Mouse (Mus musculus): ENCODE results near the gene Kif7. TPM values are rescaled to one million over a fixed set of nuclear protein-coding genes. Genes with fewer than 3 reads are reported as not detected.

The Kif7 gene
- total and polyA plus RNA-seq, 3 experiments: 4.7 to 7.4 (median 7.1) TPM

GRCm38 (mm10) chr7:79744585-79744984 lies 29.1 kb upstream of the Kif7 start:
- no peaks in the 10 kb centered on the region for H3K9me3 ChIP-seq (replicated peaks; ENCODE audit: low read length)
- H3K4me3 ChIP-seq (replicated peaks in 1 of 3; ENCODE audit: low read depth in 2 of 3, low read length in 2 of 3, poor library complexity in 1 of 3): no peak overlapping the region
- dilution Hi-C loops (cut with MboI; ENCODE audit: extremely low pct_ligation_motif_present, extremely low pct_unique_long_range_greater_than_20kb, low sequenced_read_pairs) (no loop called here), in situ Hi-C loops (cut with MboI; ENCODE audit: low pct_ligation_motif_present, low pct_unique_long_range_greater_than_20kb, low sequenced_read_pairs) (no loop called here)
- H3K9ac ChIP-seq (ENCODE audit: insufficient read depth, low read depth): no peak overlapping the region
- DNase-seq (ENCODE audit: extremely low read depth): no peak
- no peaks in the 10 kb centered on the region for H3K79me2 ChIP-seq (replicated peaks; ENCODE audit: control insufficient read depth, extremely low read depth, insufficient read depth, poor library complexity, severe bottlenecking)
- H3K27ac ChIP-seq (ENCODE audit: insufficient read depth, low read depth): no peak overlapping the region
- H3K4me2 ChIP-seq (ENCODE audit: insufficient read depth, low read depth, poor library complexity, severe bottlenecking): no peak overlapping the region
- H3K27me3 ChIP-seq (replicated peaks): no peaks in the 10 kb centered on the region
- H3K36me3 ChIP-seq (replicated peaks in 1 of 2; ENCODE audit: control insufficient read depth in 1 of 2, insufficient read depth in 1 of 2, low read length in 1 of 2): peaks cover 2 to 5% of the 10 kb centered on the region in 2 experiments
- peaks cover 0 to 5% of the 10 kb centered on the region in 2 experiments; a peak in 2 of 4 replicates for H3K4me1 ChIP-seq (ENCODE audit: control insufficient read depth in 1 of 2, insufficient read depth in 2 of 2)
- TF ChIP-seq CHD2 (IDR thresholded peaks at IDR 0.05; ENCODE audit: low read length) (no peak), CHD1 (IDR thresholded peaks at IDR 0.05; ENCODE audit: low read depth, low read length) (no peak), JUND (conservative IDR thresholded peaks at IDR 0.05; ENCODE audit: low read depth, low read length) (no peak), MAZ (IDR thresholded peaks at IDR 0.05; ENCODE audit: low read depth, low read length) (no peak), ZKSCAN1 (IDR thresholded peaks at IDR 0.05; ENCODE audit: borderline replicate concordance, low read depth, low read length) (no peak), PAX5 (IDR thresholded peaks at IDR 0.05; ENCODE audit: low read length) (no peak), TBP (conservative IDR thresholded peaks at IDR 0.05; ENCODE audit: low read depth, low read length) (no peak), MAX (IDR thresholded peaks at IDR 0.05; ENCODE audit: low read length) (no peak), RAD21 (IDR thresholded peaks at IDR 0.05; ENCODE audit: low read depth, low read length) (no peak), USF2 (conservative IDR thresholded peaks at IDR 0.05; ENCODE audit: low read depth, low read length) (no peak)

- dilution Hi-C loops (cut with MboI; ENCODE audit: extremely low pct_ligation_motif_present, extremely low pct_unique_long_range_greater_than_20kb, low sequenced_read_pairs) (no loop called here), in situ Hi-C loops (cut with MboI; ENCODE audit: low pct_ligation_motif_present, low pct_unique_long_range_greater_than_20kb, low sequenced_read_pairs) (no loop called here)
- Histone ChIP-seq H3K36me3 (replicated peaks in 1 of 2; ENCODE audit: control insufficient read depth in 1 of 2, insufficient read depth in 1 of 2, low read length in 1 of 2) (peaks cover 5 to 9% of the 10 kb centered on the region in 2 experiments), H3K4me3 (replicated peaks in 1 of 3; ENCODE audit: low read depth in 2 of 3, low read length in 2 of 3, poor library complexity in 1 of 3) (no peak overlapping the region), H3K4me1 (ENCODE audit: control insufficient read depth in 1 of 2, insufficient read depth in 2 of 2) (peaks cover 0 to 5% of the 10 kb centered on the region in 2 experiments; a peak in 2 of 4 replicates), H3K9me3 (replicated peaks; ENCODE audit: low read length) (no peaks in the 10 kb centered on the region), H3K4me2 (ENCODE audit: insufficient read depth, low read depth, poor library complexity, severe bottlenecking) (no peak overlapping the region), H3K27ac (ENCODE audit: insufficient read depth, low read depth) (no peak overlapping the region), H3K9ac (ENCODE audit: insufficient read depth, low read depth) (no peak overlapping the region), H3K27me3 (replicated peaks) (no peaks in the 10 kb centered on the region), H3K79me2 (replicated peaks; ENCODE audit: control insufficient read depth, extremely low read depth, insufficient read depth, poor library complexity, severe bottlenecking) (no peaks in the 10 kb centered on the region)
- TF ChIP-seq MEF2A (IDR thresholded peaks at IDR 0.05; ENCODE audit: borderline replicate concordance, low read depth, low read length): no peak
- no peak for TF ChIP-seq MAZ (IDR thresholded peaks at IDR 0.05; ENCODE audit: low read depth, low read length)
- no peak for TF ChIP-seq ZNF384 (IDR thresholded peaks at IDR 0.05; ENCODE audit: low read depth, low read length)
- TF ChIP-seq USF2 (conservative IDR thresholded peaks at IDR 0.05; ENCODE audit: low read depth, low read length): no peak
- no peak for TF ChIP-seq IRF4 (IDR thresholded peaks at IDR 0.05; ENCODE audit: low read depth, low read length)
- no peak for TF ChIP-seq EP300 (IDR thresholded peaks at IDR 0.05; ENCODE audit: low read length)
- TF ChIP-seq USF1 (IDR thresholded peaks at IDR 0.05; ENCODE audit: low read depth, low read length): no peak
- TF ChIP-seq NELFE (IDR thresholded peaks at IDR 0.05; ENCODE audit: low read depth, low read length): no peak
- TF ChIP-seq KAT2A (IDR thresholded peaks at IDR 0.05; ENCODE audit: insufficient replicate concordance, low read length): no peak
- no peak for TF ChIP-seq GABPA (IDR thresholded peaks at IDR 0.05; ENCODE audit: insufficient replicate concordance, low read depth, low read length)
- TF ChIP-seq TCF12 (IDR thresholded peaks at IDR 0.05; ENCODE audit: low read depth, low read length): no peak
- TF ChIP-seq ZKSCAN1 (IDR thresholded peaks at IDR 0.05; ENCODE audit: borderline replicate concordance, low read depth, low read length): no peak
- TF ChIP-seq MXI1 (IDR thresholded peaks at IDR 0.05; ENCODE audit: low read depth, low read length): no peak
- no peak for TF ChIP-seq ZC3H11A (IDR thresholded peaks at IDR 0.05; ENCODE audit: low read depth, low read length)
- TF ChIP-seq CTCF (conservative IDR thresholded peaks at IDR 0.05 in 1 of 2, IDR thresholded peaks at IDR 0.05 in 1 of 2; ENCODE audit: low read depth in 2 of 2, low read length in 2 of 2): no peak
- no peak for TF ChIP-seq UBTF (IDR thresholded peaks at IDR 0.05; ENCODE audit: low read depth, low read length)
- no peak for TF ChIP-seq JUN (IDR thresholded peaks at IDR 0.05; ENCODE audit: insufficient read depth, low read depth, low read length)
- TF ChIP-seq MYC (IDR thresholded peaks at IDR 0.05; ENCODE audit: low read depth, low read length): no peak
- no peak for TF ChIP-seq ELF1 (IDR thresholded peaks at IDR 0.05; ENCODE audit: low read depth, low read length)
- TF ChIP-seq POLR2A (IDR thresholded peaks at IDR 0.05; ENCODE audit: low read depth, low read length): no peak
- DNase-seq (ENCODE audit: extremely low read depth): no peak
Observed at GRCm38 (mm10) chr7:79744051-79744450, 28.5 kb upstream of the Kif7 start.

All from CH12.LX (cell line).